Mouse (Mus musculus): ENCODE measurements around the gene Vasp.

Gene Vasp

DNA sequence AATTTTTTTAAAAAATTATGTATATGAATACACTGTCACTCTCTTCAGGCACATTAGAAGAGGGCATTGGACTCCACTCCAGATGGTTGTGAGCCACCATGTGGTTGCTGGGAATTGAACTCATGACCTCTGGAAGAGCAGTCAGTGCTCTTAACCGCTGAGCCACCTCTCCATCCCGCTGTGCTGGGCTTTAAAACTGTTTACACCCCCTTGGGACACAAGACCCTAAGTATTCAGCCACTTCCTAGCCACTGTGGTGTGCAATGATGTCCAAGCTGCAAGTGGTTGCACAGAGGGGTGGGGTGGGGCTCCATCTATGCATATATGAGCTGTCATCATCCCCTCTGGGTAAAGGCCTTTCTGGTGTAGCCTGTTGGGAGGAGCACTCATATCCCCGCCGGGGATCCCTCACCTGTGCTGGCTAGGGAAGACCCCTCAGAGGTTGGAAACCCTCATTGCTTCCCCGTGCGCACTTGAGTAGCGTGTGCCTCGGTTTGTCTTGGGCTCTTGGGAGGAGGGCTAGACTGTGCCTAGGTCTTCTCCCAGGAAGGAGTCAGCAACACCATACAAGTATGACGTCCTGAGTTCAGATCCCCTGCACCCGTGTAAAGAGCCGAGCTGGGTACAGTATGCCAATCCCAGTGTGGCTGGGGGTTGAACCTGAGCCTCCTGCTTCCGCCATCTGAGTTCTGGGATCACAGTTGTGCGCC lies 63.3 kb downstream of the Vasp start:
- no peak for DNase-seq

All from right cerebral cortex, adult 18-20 months (tissue).